Mouse (Mus musculus): ENCODE results near the gene Otp.

Otp gene

DNA sequence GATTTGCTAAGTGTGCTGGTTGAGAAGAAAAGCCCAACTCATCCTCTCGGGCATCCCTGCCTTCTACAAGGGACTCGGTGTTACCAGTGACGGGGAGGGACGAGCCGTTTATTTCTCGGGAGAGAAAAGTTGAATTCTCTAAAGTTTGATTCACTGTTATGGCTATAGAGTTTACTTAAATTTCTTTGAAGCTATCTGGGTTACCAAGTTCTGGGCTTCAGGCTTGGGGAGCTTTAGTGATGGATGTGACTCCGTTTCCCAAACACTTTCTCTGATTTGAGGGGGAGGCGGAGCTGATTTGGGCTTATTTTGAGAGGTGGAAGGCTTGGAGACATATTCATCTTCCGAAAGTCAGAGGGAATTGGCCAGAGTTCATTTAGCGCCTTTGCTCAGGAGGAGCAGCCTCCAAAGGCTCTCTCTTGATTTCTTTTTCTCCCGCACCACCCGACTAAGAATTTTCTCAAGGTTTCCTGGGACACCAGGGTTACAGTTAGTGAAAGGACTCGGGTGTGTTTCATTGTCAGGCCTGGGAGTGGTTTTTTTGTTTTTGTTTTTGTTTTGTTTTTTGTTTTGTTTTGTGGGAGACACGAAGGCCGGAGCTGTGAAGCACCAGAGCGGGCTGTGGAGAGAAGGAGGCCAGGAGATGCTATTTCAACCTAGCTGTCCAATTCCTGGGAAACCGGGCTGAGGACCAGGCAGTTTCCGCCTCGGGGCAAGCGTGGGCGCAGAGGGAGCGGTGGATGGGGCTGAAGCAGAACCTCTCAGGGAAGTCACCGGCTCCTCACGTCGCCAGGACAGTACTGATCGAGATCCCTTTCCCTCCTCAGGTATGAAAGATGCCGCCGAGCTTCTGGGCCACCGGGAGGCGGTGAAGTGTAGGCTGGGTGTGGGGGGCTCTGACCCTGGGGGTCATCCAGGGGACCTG is 1.1 kb downstream of the Otp start:
- TF ChIP-seq POU5F1 (IDR thresholded peaks at IDR 0.05; ENCODE audit: borderline replicate concordance, low read length) (no peak; the same call in 1 of the 2 replicates), CTCF (conservative IDR thresholded peaks at IDR 0.05; ENCODE audit: low read length) (no peak), NANOG (IDR thresholded peaks at IDR 0.05; ENCODE audit: borderline replicate concordance, low read length) (no peak)
- Histone ChIP-seq H3K4me3 (replicated peaks; ENCODE audit: low read length) (peak overlapping the region; percentile 63), H3K27me3 (ENCODE audit: insufficient read depth, low read length) (peaks cover 80% of the 10 kb centered on the region), H3K4me1 (replicated peaks; ENCODE audit: low read depth, low read length) (peaks cover 39% of the 10 kb centered on the region), H3K9me3 (ENCODE audit: low read length) (no peaks in the 10 kb centered on the region), H3K36me3 (ENCODE audit: insufficient read depth, low read length) (no peaks in the 10 kb centered on the region)

DNA sequence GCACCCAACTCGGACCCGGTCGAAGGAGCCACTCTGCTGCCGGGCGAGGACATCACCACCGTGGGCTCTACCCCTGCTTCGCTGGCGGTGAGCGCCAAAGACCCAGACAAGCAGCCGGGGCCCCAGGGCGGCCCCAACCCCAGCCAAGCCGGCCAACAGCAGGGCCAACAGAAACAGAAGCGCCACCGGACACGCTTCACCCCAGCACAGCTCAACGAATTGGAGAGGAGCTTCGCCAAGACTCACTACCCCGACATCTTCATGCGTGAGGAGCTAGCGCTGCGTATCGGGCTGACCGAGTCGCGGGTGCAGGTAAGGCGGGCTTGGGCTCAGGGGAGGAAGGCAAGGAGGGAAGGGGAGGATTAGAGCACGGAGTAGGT is 1.8 kb downstream of the Otp start:
- H3K27me3 ChIP-seq (ENCODE audit: insufficient read depth, low read length) = peaks cover 80% of the 10 kb centered on the region
- 0 out of 2 replicates have a peak, but pooled peaks have one; percentile 10 for TF ChIP-seq POU5F1 (IDR thresholded peaks at IDR 0.05; ENCODE audit: borderline replicate concordance, low read length)
- no peak for TF ChIP-seq NANOG (IDR thresholded peaks at IDR 0.05; ENCODE audit: borderline replicate concordance, low read length)
- no peaks in the 10 kb centered on the region for H3K9me3 ChIP-seq (ENCODE audit: low read length)
- H3K4me3 ChIP-seq (replicated peaks; ENCODE audit: low read length) = peak overlapping the region; percentile 63
- no peaks in the 10 kb centered on the region for H3K36me3 ChIP-seq (ENCODE audit: insufficient read depth, low read length)
- H3K4me1 ChIP-seq (replicated peaks; ENCODE audit: low read depth, low read length) = peaks cover 38% of the 10 kb centered on the region

DNA sequence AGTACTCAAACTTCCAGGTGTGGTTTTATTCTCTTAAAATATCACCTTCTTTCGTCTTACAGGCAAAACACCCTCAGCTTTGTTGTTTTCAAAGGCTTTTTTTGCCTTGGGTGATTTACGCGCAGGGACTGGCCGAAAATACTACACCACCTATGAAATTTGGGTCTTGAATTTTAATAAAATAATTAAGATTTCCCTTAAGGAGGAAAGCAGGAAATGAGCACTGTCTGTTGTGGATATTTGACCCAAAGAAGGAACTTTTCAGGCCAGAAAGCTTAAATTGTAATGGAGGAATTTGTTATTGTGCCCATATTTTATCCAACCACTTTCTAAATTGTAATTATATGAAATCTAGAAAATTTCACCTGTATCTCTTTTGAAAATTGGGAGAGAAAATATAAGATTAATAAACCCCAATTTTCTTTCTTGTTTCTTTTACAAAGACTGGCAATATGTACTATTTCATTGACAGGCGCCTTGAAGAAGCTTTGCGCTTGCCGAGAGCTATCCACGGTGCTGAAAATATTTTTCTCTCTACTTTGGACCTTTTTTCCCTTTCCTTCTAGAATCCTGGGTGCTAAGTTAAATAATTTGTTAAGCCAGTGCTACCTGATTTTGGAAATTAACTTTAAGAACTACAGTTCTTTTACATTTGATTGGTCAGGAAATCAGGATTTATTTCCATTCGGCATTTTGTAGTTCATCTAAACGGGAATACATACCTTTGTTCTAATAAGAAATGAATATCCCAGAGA is 2.8 kb downstream of the Otp start:
- Histone ChIP-seq H3K4me1 (replicated peaks; ENCODE audit: low read depth, low read length) (peaks cover 33% of the 10 kb centered on the region), H3K36me3 (ENCODE audit: insufficient read depth, low read length) (no peaks in the 10 kb centered on the region), H3K4me3 (replicated peaks; ENCODE audit: low read length) (no peak overlapping the region), H3K27me3 (ENCODE audit: insufficient read depth, low read length) (peaks cover 80% of the 10 kb centered on the region), H3K9me3 (ENCODE audit: low read length) (no peaks in the 10 kb centered on the region)
- TF ChIP-seq NANOG (IDR thresholded peaks at IDR 0.05; ENCODE audit: borderline replicate concordance, low read length) (no peak), CTCF (conservative IDR thresholded peaks at IDR 0.05; ENCODE audit: low read length) (no peak), POU5F1 (IDR thresholded peaks at IDR 0.05; ENCODE audit: borderline replicate concordance, low read length) (no peak)

DNA sequence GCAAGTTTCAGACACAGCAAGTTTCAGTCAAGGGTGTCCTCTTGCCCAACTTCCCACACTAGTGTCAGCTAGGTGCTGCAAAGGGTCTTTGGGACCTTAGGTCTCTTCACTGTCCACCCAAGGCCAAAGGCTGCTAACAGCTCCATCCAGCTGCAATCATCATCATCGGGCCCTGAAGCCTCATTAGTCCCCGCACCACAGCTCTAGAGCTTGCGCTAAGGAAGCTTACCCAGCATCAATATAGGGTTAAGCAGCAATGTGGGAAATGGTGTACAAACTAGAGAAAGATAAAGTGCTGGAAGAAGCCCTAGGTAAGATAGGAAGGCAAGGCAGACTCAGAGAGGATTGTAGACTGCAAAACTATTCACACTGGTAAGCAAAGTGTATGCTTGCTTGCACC is 5.8 kb downstream of the Otp start:
- Histone ChIP-seq H3K4me3 (replicated peaks; ENCODE audit: low read length) (no peak overlapping the region), H3K27me3 (ENCODE audit: insufficient read depth, low read length) (peaks cover 78% of the 10 kb centered on the region), H3K4me1 (replicated peaks; ENCODE audit: low read depth, low read length) (peaks cover 35% of the 10 kb centered on the region), H3K9me3 (ENCODE audit: low read length) (no peaks in the 10 kb centered on the region), H3K36me3 (ENCODE audit: insufficient read depth, low read length) (no peaks in the 10 kb centered on the region)
- TF ChIP-seq NANOG (IDR thresholded peaks at IDR 0.05; ENCODE audit: borderline replicate concordance, low read length) (no peak), POU5F1 (IDR thresholded peaks at IDR 0.05; ENCODE audit: borderline replicate concordance, low read length) (no peak), CTCF (conservative IDR thresholded peaks at IDR 0.05; ENCODE audit: low read length) (no peak)

DNA sequence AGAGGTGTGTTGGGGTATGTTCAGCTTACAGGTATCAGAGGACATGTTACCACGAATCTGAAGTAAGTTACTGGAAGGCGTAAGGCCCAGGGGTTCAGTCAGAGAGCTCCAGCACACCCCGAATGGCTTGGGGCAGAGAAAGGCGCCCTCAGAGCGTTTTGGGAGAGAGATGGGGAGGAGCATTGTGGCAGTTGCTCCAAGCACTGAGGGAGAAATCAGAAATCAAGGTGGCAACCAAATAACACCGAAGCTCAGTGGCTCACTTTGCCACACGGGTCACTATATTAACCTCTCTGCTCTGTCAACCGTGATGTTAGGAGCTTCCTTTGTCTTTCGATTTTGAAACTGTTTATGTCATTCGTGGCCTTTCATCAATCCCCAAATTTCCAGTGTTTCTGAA is 6.8 kb downstream of the Otp start:
- no peak for TF ChIP-seq CTCF (conservative IDR thresholded peaks at IDR 0.05; ENCODE audit: low read length)
- TF ChIP-seq NANOG (IDR thresholded peaks at IDR 0.05; ENCODE audit: borderline replicate concordance, low read length) = no peak
- no peak for TF ChIP-seq POU5F1 (IDR thresholded peaks at IDR 0.05; ENCODE audit: borderline replicate concordance, low read length)
- H3K27me3 ChIP-seq (ENCODE audit: insufficient read depth, low read length) = peaks cover 74% of the 10 kb centered on the region

DNA sequence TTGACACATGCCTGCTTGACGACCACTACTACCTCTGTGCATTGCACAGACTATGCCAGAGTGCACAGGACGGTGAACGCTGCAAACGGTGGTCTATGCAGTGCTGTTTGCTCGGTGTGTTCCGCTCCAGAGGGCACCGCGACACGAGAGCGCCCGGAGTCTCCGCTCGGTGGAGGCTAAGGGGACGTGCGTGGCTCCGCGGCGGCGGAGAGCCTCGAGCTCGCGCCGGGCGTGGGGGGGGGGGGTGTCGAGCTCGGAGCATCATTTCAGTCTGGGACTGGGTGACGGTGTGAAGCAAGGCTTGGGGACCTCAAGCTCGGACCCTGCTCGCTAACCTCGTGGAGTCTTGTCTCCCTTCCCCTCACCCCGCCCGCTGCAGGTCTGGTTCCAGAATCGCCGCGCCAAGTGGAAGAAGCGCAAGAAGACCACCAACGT is 7.3 kb downstream of the Otp start:
- TF ChIP-seq POU5F1 (IDR thresholded peaks at IDR 0.05; ENCODE audit: borderline replicate concordance, low read length) (no peak), NANOG (IDR thresholded peaks at IDR 0.05; ENCODE audit: borderline replicate concordance, low read length) (no peak), CTCF (conservative IDR thresholded peaks at IDR 0.05; ENCODE audit: low read length) (no peak)
- H3K4me3 ChIP-seq (replicated peaks; ENCODE audit: low read length) = peak overlapping the region; percentile 81
- H3K36me3 ChIP-seq (ENCODE audit: insufficient read depth, low read length) = no peaks in the 10 kb centered on the region
- H3K27me3 ChIP-seq (ENCODE audit: insufficient read depth, low read length) = peaks cover 72% of the 10 kb centered on the region
- no peaks in the 10 kb centered on the region for H3K9me3 ChIP-seq (ENCODE audit: low read length)
- H3K4me1 ChIP-seq (replicated peaks; ENCODE audit: low read depth, low read length) = peaks cover 21% of the 10 kb centered on the region

More for the DNA sequence above, 6.8 kb downstream of the Otp start:
- Histone ChIP-seq H3K4me1 (replicated peaks; ENCODE audit: low read depth, low read length) (peaks cover 26% of the 10 kb centered on the region), H3K36me3 (ENCODE audit: insufficient read depth, low read length) (no peaks in the 10 kb centered on the region), H3K9me3 (ENCODE audit: low read length) (no peaks in the 10 kb centered on the region), H3K4me3 (replicated peaks; ENCODE audit: low read length) (no peak overlapping the region)

DNA sequence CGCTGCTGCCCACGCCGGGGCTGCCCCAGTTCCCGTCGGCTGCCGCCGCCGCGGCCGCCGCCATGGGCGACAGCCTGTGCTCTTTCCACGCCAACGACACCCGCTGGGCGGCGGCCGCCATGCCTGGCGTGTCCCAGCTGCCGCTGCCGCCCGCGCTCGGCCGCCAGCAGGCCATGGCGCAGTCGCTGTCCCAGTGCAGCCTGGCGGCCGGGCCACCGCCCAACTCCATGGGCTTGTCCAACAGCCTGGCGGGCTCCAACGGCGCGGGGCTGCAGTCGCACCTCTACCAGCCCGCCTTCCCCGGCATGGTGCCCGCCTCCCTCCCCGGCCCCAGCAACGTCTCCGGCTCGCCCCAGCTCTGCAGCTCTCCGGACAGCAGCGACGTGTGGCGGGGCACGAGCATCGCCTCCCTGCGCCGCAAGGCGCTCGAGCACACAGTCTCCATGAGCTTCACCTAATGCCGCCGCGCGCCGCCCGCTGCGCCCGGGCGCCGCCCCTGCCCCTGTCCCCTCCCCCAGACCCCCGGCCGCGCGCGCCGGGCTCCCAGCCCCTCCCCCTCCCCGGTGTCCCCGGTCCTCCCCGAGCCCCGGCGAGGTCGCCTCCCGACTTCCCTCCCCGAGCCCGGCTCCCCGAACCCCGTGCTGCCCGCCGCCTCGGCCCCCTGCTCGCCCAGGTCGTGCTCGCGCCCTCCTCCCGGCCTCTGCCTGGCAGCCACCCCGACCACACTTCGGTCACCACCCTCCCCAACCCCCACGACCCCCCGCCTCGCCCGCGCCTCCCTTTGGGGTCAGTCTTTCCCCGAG is 8.0 kb downstream of the Otp start:
- H3K9me3 ChIP-seq (ENCODE audit: low read length) = no peaks in the 10 kb centered on the region
- H3K27me3 ChIP-seq (ENCODE audit: insufficient read depth, low read length) = peaks cover 75% of the 10 kb centered on the region
- peak overlapping the region; percentile 81 for H3K4me3 ChIP-seq (replicated peaks; ENCODE audit: low read length)
- H3K4me1 ChIP-seq (replicated peaks; ENCODE audit: low read depth, low read length) = peaks cover 19% of the 10 kb centered on the region
- TF ChIP-seq POU5F1 (IDR thresholded peaks at IDR 0.05; ENCODE audit: borderline replicate concordance, low read length) = no peak
- no peaks in the 10 kb centered on the region for H3K36me3 ChIP-seq (ENCODE audit: insufficient read depth, low read length)

All from E14TG2a.4 (cell line).